10 mouse cellular contexts compared by ENCODE assay signal in the genomic region with DNA sequence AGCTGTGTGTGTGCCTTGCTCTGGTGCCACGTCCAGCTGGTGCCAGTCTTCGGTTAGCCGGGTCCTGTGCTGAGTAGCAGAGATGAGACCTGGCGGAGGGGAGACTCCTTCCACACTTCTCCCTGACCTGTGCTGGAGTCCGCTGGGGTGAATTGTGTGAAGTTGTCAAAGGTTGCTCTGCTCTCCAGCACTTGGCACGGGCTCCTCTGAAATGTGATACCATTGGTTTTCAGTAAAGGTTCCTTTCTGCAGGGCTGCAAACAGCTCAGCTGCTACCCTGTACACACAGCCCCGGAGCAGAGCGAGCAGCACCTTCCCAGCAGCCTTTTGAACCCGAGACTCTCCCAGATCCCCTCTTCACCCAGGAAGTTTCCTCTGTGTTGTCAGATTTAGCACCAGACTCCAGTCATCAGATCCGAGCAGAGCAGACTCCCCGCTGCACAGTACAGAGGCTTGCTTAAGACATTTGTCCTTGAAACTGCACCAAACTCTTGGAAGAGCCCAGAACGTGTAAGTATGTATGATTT. TPM values are rescaled to one million over a fixed set of nuclear protein-coding genes. Genes with fewer than 3 reads are reported as not detected.
A peak's percentile ranks its signal among the peaks of the same experiment; 100 is the strongest.
DNase-seq lines count a peak whose midpoint lies in the region; ATAC-seq and TF ChIP-seq lines count a peak whose summit lies in the region.
"Had no signal": no experiment of that assay in that cellular context is flagged by ENCODE, and none has a peak within 500 bp of the region (broad histone marks: within the 10 kb centered on the region; RNA-seq: fewer than 3 reads in every experiment).

No protein-coding gene starts in this region.

- TF ChIP-seq EP300 in lung, postnatal 0 days (IDR thresholded peaks at IDR 0.05): no peak

- H3K9me3 ChIP-seq in lung, postnatal 0 days (ENCODE audit: low read length): no peaks in the 10 kb centered on the region
- H3K9me3 ChIP-seq in forebrain, embryonic 10.5 days: no peaks in the 10 kb centered on the region
- H3K9me3 ChIP-seq: neural tube, embryonic 13.5 days had no signal

- H3K9ac ChIP-seq in lung, postnatal 0 days (replicated peaks; ENCODE audit: low read depth): no peak overlapping the region
- H3K9ac ChIP-seq: neural tube, embryonic 13.5 days had no signal

- no peak for ATAC-seq in lung, postnatal 0 days
- ATAC-seq: Patski had no signal

- H3K4me3 ChIP-seq in lung, postnatal 0 days (ENCODE audit: low read depth, low read length): peak overlapping the region; percentile 1; the same call in 1 of the 2 replicates
- no peak overlapping the region for H3K4me3 ChIP-seq in lung, adult 2 months (replicated peaks; ENCODE audit: extremely low read depth, low read depth, low read length)
- H3K4me3 ChIP-seq in olfactory bulb, adult 2 months (ENCODE audit: insufficient read depth, low read depth, low read length): peak overlapping the region; percentile 17; the same call in 1 of the 2 replicates
- no peak overlapping the region for H3K4me3 ChIP-seq in forebrain, embryonic 10.5 days
- H3K4me3 ChIP-seq: neural tube, embryonic 13.5 days had no signal

- TF ChIP-seq CTCF in lung, postnatal 0 days (IDR thresholded peaks at IDR 0.05): no peak
- TF ChIP-seq CTCF in lung, adult 2 months (IDR thresholded peaks at IDR 0.05; ENCODE audit: insufficient read depth, low read length): no peak
- no peak for TF ChIP-seq CTCF in olfactory bulb, adult 2 months (IDR thresholded peaks at IDR 0.05; ENCODE audit: insufficient read depth, low read depth, low read length)

- 31% methylated on average over 12 of the region's 12 CpGs for WGBS in lung, postnatal 0 days
- WGBS in lung, adult 2 months: 39% methylated on average over 12 of the region's 12 CpGs
- 51% methylated on average over 12 of the region's 12 CpGs for WGBS in olfactory bulb, adult 2 months
- WGBS in forebrain, embryonic 10.5 days: 59% methylated on average over 12 of the region's 12 CpGs

- DNase-seq in lung, postnatal 0 days (ENCODE audit: low spot score): peak; percentile 23
- DNase-seq in lung, adult 2 months: no peak
- DNase-seq in heart, adult 8-10 months (ENCODE audit: low spot score): peak; percentile 23
- peak; percentile 82 to 84 for DNase-seq in kidney, adult 8-10 months
- DNase-seq in yolk sac, embryonic 10.5 days (ENCODE audit: low spot score): no peak
- DNase-seq in forebrain, embryonic 10.5 days (ENCODE audit: extremely low spot score, low spot score): no peak
- DNase-seq in right cerebral cortex, postnatal 36 days (ENCODE audit: low spot score in 2 of 2): no peak

- H3K4me1 ChIP-seq in lung, postnatal 0 days (ENCODE audit: insufficient read depth, low read depth, low read length): peaks cover 8% of the 10 kb centered on the region; the same call in 1 of the 2 replicates
- no peaks in the 10 kb centered on the region for H3K4me1 ChIP-seq in lung, adult 2 months (ENCODE audit: control insufficient read depth, insufficient read depth, low read length)
- peaks cover 6% of the 10 kb centered on the region for H3K4me1 ChIP-seq in olfactory bulb, adult 2 months (ENCODE audit: control insufficient read depth, insufficient read depth, low read length)
- peaks cover 36% of the 10 kb centered on the region for H3K4me1 ChIP-seq in forebrain, embryonic 10.5 days

- no peaks in the 10 kb centered on the region for H3K27me3 ChIP-seq in lung, postnatal 0 days (replicated peaks; ENCODE audit: insufficient read depth, low read length)
- no peaks in the 10 kb centered on the region for H3K27me3 ChIP-seq in forebrain, embryonic 10.5 days (ENCODE audit: poor library complexity, severe bottlenecking)
- H3K27me3 ChIP-seq: neural tube, embryonic 13.5 days; Patski had no signal

- peak overlapping the region; percentile 39 for H3K4me2 ChIP-seq in lung, postnatal 0 days (replicated peaks; ENCODE audit: low read depth, low read length)
- H3K4me2 ChIP-seq: neural tube, embryonic 13.5 days had no signal

- H3K27ac ChIP-seq in lung, postnatal 0 days (ENCODE audit: low read length): no peak overlapping the region
- peak overlapping the region; percentile 48; the same call in 1 of the 2 replicates for H3K27ac ChIP-seq in olfactory bulb, adult 2 months (ENCODE audit: insufficient read depth, low read depth, low read length)
- no peak overlapping the region for H3K27ac ChIP-seq in forebrain, embryonic 10.5 days

- no peaks in the 10 kb centered on the region for H3K36me3 ChIP-seq in lung, postnatal 0 days (ENCODE audit: insufficient read depth, low read length)
- no peaks in the 10 kb centered on the region for H3K36me3 ChIP-seq in forebrain, embryonic 10.5 days (replicated peaks)
- H3K36me3 ChIP-seq: neural tube, embryonic 13.5 days had no signal

- no peak for TF ChIP-seq POLR2A in lung, adult 2 months (IDR thresholded peaks at IDR 0.05; ENCODE audit: borderline replicate concordance, extremely low read depth, low read depth, low read length)
- TF ChIP-seq POLR2A in olfactory bulb, adult 2 months (IDR thresholded peaks at IDR 0.05; ENCODE audit: insufficient read depth, low read depth, low read length): no peak

RNA-seq across cellular contexts. Expression of a gene that starts 53.6 kb away (rescaled TPM):
- polyA plus RNA-seq in lung, postnatal 0 days (2015; fragmentation: Nextera tagmentation; extraction: Ambion mirVana): 0.54 and 0.93 TPM in 2 replicates
- 0.69 and 1.3 TPM in 2 replicates for polyA plus RNA-seq in lung, adult 2 months (2012; rRNA removed)
- total RNA-seq in heart, adult 8-10 months (2022): 10 to 100 TPM; 44.1 to 47.4 (median 45.1) TPM
- not detected in 2 replicates for polyA plus RNA-seq in olfactory bulb, adult 2 months (2012; ENCODE audit: insufficient read depth, insufficient read length, low replicate concordance, missing spikeins)
- 1.3 and 1.8 TPM in 2 replicates for polyA plus RNA-seq in forebrain, embryonic 10.5 days (2016; fragmentation: Nextera tagmentation; extraction: Ambion mirVana)

Comparison
In these comparisons a context has a peak if more than half of its experiments do, and no peak if none do; other contexts are left out.
1. DNase-seq: peak in lung, postnatal 0 days (single experiment), heart, adult 8-10 months (single experiment) and kidney, adult 8-10 months (2 of 2); none in lung, adult 2 months (single experiment), yolk sac, embryonic 10.5 days (single experiment), forebrain, embryonic 10.5 days (single experiment) and right cerebral cortex, postnatal 36 days (0 of 2).
2. H3K4me3 ChIP-seq: peak in lung, postnatal 0 days (single experiment) and olfactory bulb, adult 2 months (single experiment); none in lung, adult 2 months (single experiment) and forebrain, embryonic 10.5 days (single experiment).